Mouse (Mus musculus): Measurements from ENCODE around the gene Arhgef3. TPM values are rescaled to one million over a fixed set of nuclear protein-coding genes. Genes with fewer than 3 reads are reported as not detected.

Arhgef3 gene
- total and polyA plus RNA-seq, 2 experiments from 2014 or later = 17.9 to 21.4 TPM

GRCm38 (mm10) chr14:27393806-27394205, 279.1 kb downstream of the Arhgef3 start:
- Histone ChIP-seq H3K27me3 (ENCODE audit: control insufficient read depth, insufficient read depth, low read length) (no peaks in the 10 kb centered on the region), H3K9me3 (replicated peaks; ENCODE audit: control insufficient read depth, low read length) (no peaks in the 10 kb centered on the region), H3K4me1 (ENCODE audit: control insufficient read depth, insufficient read depth) (no peaks in the 10 kb centered on the region), H3K27ac (ENCODE audit: low read depth) (no peak overlapping the region), H3K4me3 (ENCODE audit: low read depth, low read length) (no peak overlapping the region), H3K4me2 (ENCODE audit: low read depth, low read length) (no peak overlapping the region), H3K36me3 (replicated peaks; ENCODE audit: control insufficient read depth, insufficient read depth, low read length) (peaks cover 37% of the 10 kb centered on the region), H3K9ac (replicated peaks; ENCODE audit: low read depth, low read length) (no peak overlapping the region)
- 47% methylated on average over 10 of the region's 10 CpGs for WGBS
- no peak for TF ChIP-seq CTCF (IDR thresholded peaks at IDR 0.05; ENCODE audit: low read depth)
- no peak for TF ChIP-seq EP300 (IDR thresholded peaks at IDR 0.05; ENCODE audit: low read depth)
- DNase-seq (ENCODE audit: low spot score) (no peak), ATAC-seq (ENCODE audit: insufficient read depth, low read depth) (no peak)

DNA sequence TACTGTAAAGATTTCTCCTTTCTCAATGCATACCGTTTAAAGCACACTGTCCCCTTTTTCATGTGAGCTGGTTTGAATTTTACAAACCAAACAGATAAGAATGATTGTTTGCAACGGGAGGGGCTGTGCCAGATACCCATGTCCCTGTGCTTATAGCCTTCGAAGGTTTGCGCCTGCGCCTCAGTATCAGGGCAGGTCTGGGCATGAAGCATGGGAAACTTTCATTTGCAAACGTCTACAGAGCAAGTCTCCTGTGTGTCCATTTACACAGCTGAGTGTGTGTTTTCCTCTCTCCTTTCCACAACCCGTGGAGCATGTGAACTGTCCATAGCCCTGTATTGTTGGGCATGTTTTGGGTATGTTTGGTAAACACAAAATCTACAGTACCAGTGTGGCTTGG, 281.7 kb downstream of the Arhgef3 start:
- 76% methylated on average over 7 of the region's 7 CpGs for WGBS
- TF ChIP-seq CTCF (IDR thresholded peaks at IDR 0.05; ENCODE audit: low read depth) (no peak), EP300 (IDR thresholded peaks at IDR 0.05; ENCODE audit: low read depth) (no peak)
- H3K27ac ChIP-seq (ENCODE audit: low read depth) = no peak overlapping the region
- peaks cover 54% of the 10 kb centered on the region for H3K36me3 ChIP-seq (replicated peaks; ENCODE audit: control insufficient read depth, insufficient read depth, low read length)
- H3K9me3 ChIP-seq (replicated peaks; ENCODE audit: control insufficient read depth, low read length) = no peaks in the 10 kb centered on the region
- H3K4me2 ChIP-seq (ENCODE audit: low read depth, low read length) = no peak overlapping the region
- H3K4me3 ChIP-seq (ENCODE audit: low read depth, low read length) = no peak overlapping the region
- ATAC-seq (ENCODE audit: insufficient read depth, low read depth) = no peak
- H3K9ac ChIP-seq (replicated peaks; ENCODE audit: low read depth, low read length) = no peak overlapping the region
- no peak for DNase-seq (ENCODE audit: low spot score)
- no peaks in the 10 kb centered on the region for H3K4me1 ChIP-seq (ENCODE audit: control insufficient read depth, insufficient read depth)
- no peaks in the 10 kb centered on the region for H3K27me3 ChIP-seq (ENCODE audit: control insufficient read depth, insufficient read depth, low read length)

DNA sequence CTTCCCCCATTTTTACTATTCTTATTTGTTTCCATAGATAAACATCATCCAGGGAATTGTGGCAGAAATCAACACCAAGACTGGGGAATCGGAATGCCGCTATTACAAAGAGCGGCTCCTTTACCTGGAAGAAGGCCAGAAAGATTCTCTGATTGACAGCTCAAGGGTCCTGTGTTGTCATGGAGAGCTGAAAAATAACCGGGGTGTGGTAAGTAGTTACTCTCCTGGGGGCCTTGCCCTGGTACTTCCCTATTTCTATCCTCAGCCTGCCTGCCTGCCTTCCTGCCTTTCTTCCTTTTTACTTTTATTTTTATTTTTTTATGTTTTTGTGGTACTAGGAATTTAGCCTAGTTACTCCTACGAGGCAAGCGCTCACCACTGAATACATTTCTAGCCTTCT, 282.8 kb downstream of the Arhgef3 start:
- H3K9ac ChIP-seq (replicated peaks; ENCODE audit: low read depth, low read length) = no peak overlapping the region
- H3K4me1 ChIP-seq (ENCODE audit: control insufficient read depth, insufficient read depth) = no peaks in the 10 kb centered on the region; the same call in 1 of the 2 replicates
- H3K4me3 ChIP-seq (ENCODE audit: low read depth, low read length) = no peak overlapping the region
- no peak overlapping the region for H3K27ac ChIP-seq (ENCODE audit: low read depth)
- no peaks in the 10 kb centered on the region for H3K27me3 ChIP-seq (ENCODE audit: control insufficient read depth, insufficient read depth, low read length)
- DNase-seq (ENCODE audit: low spot score) (no peak), ATAC-seq (ENCODE audit: insufficient read depth, low read depth) (no peak)
- no peak overlapping the region for H3K4me2 ChIP-seq (ENCODE audit: low read depth, low read length)
- peaks cover 64% of the 10 kb centered on the region for H3K36me3 ChIP-seq (replicated peaks; ENCODE audit: control insufficient read depth, insufficient read depth, low read length)
- 78% methylated on average over 6 of the region's 6 CpGs for WGBS
- TF ChIP-seq EP300 (IDR thresholded peaks at IDR 0.05; ENCODE audit: low read depth) = no peak
- TF ChIP-seq CTCF (IDR thresholded peaks at IDR 0.05; ENCODE audit: low read depth) = no peak
- no peaks in the 10 kb centered on the region for H3K9me3 ChIP-seq (replicated peaks; ENCODE audit: control insufficient read depth, low read length)

DNA sequence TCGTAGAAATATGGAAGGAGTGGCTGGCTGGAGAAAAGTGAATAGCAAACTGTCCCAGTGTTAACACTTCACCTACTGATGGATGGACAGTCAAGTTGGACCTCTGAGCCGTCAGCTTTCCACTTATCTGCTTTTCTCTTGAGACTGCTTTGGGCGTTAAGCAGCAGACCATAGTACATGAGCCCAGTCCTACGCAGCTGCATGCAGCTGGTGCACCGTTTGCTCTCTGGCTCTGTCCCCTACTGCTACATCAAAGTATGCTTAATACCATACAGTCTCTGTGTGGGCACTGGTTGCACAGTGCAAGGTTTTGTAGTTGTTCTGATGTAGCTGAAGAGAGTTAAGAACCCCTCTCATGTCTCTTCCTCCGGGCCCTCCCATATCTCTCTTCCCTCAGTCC, 285.8 kb downstream of the Arhgef3 start:
- no peak overlapping the region for H3K9ac ChIP-seq (replicated peaks; ENCODE audit: low read depth, low read length)
- no peaks in the 10 kb centered on the region for H3K27me3 ChIP-seq (ENCODE audit: control insufficient read depth, insufficient read depth, low read length)
- H3K36me3 ChIP-seq (replicated peaks; ENCODE audit: control insufficient read depth, insufficient read depth, low read length) = peaks cover 61% of the 10 kb centered on the region
- H3K9me3 ChIP-seq (replicated peaks; ENCODE audit: control insufficient read depth, low read length) = no peaks in the 10 kb centered on the region
- H3K27ac ChIP-seq (ENCODE audit: low read depth) = no peak overlapping the region
- H3K4me1 ChIP-seq (ENCODE audit: control insufficient read depth, insufficient read depth) = no peaks in the 10 kb centered on the region; the same call in 1 of the 2 replicates
- H3K4me2 ChIP-seq (ENCODE audit: low read depth, low read length) = no peak overlapping the region
- TF ChIP-seq CTCF (IDR thresholded peaks at IDR 0.05; ENCODE audit: low read depth) (no peak), EP300 (IDR thresholded peaks at IDR 0.05; ENCODE audit: low read depth) (no peak)
- ATAC-seq (ENCODE audit: insufficient read depth, low read depth) (peak; percentile 45; the same call in 1 of the 2 replicates), DNase-seq (ENCODE audit: low spot score) (no peak)
- 62% methylated on average over 6 of the region's 6 CpGs for WGBS
- H3K4me3 ChIP-seq (ENCODE audit: low read depth, low read length) = no peak overlapping the region

DNA sequence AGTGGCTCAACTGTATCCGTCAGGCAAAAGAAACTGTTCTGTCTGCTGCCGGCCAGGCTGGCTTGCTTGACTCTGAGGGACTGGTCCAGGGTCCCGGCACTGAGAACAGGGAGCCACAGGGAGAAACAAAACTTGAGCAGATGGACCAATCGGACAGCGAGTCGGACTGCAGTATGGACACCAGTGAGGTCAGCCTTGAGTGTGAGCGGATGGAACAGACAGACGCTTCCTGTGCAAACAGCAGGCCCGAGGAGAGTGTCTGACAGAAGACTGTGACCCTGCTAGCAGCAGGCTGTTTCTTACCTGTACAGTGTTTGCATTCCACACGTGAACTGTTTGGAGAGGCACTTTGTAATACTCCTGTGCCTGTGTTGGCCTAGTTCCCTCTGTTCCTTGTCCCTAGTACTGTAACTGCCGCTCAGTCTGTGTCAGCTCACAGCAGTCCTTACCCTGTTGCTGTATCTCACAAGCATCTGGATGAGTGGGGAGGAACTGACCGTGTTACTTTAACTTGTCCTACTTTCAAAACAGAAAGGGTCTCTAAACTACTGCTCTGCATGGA, 287.1 kb downstream of the Arhgef3 start:
- no peak overlapping the region for H3K4me3 ChIP-seq (ENCODE audit: low read depth, low read length)
- no peak overlapping the region for H3K4me2 ChIP-seq (ENCODE audit: low read depth, low read length)
- TF ChIP-seq CTCF (IDR thresholded peaks at IDR 0.05; ENCODE audit: low read depth) (no peak), EP300 (IDR thresholded peaks at IDR 0.05; ENCODE audit: low read depth) (no peak)
- H3K4me1 ChIP-seq (ENCODE audit: control insufficient read depth, insufficient read depth) = no peaks in the 10 kb centered on the region; the same call in 1 of the 2 replicates
- no peaks in the 10 kb centered on the region for H3K9me3 ChIP-seq (replicated peaks; ENCODE audit: control insufficient read depth, low read length)
- H3K27ac ChIP-seq (ENCODE audit: low read depth) = peak overlapping the region; percentile 60; the same call in 1 of the 2 replicates
- DNase-seq (ENCODE audit: low spot score) (no peak), ATAC-seq (ENCODE audit: insufficient read depth, low read depth) (no peak)
- peaks cover 57% of the 10 kb centered on the region for H3K36me3 ChIP-seq (replicated peaks; ENCODE audit: control insufficient read depth, insufficient read depth, low read length)
- H3K27me3 ChIP-seq (ENCODE audit: control insufficient read depth, insufficient read depth, low read length) = no peaks in the 10 kb centered on the region
- whole genome bisulfite sequencing = 78% methylated on average over 12 of the region's 12 CpGs
- H3K9ac ChIP-seq (replicated peaks; ENCODE audit: low read depth, low read length) = no peak overlapping the region
